Mouse (Mus musculus): ENCODE data around the gene Dusp6. TPM values are rescaled to one million over a fixed set of nuclear protein-coding genes. Genes with fewer than 3 reads are reported as not detected.

Gene Dusp6
- polyA plus RNA-seq, 1 experiment from 2014 or later: 34.1 TPM

DNA sequence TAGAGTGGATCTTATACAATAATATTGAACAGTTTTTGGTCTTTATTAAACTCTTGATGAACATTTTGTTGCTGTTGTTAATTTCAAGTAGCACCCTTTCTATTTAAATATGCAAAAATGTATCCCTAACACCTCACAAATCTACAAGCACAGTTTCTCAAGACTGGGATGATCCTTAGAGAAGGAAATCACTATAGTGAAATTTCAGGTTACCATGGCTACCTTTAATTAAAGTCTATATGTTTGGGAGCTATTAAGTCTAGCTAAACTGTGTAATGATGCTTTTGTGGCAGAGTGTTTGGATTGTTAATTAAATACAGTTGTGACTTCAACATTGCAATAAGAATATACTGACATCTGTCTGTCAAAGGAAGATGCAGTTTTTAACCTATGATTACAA, 54.0 kb downstream of the Dusp6 start:
- no peak for ATAC-seq
- H3K4me1 ChIP-seq (ENCODE audit: control insufficient read depth, insufficient read depth, low read length): no peaks in the 10 kb centered on the region

More for the DNA sequence above, 54.0 kb downstream of the Dusp6 start:
- H3K27ac ChIP-seq (ENCODE audit: low read depth, low read length): no peak overlapping the region
- H3K4me2 ChIP-seq (ENCODE audit: low read length): no peak overlapping the region
- H3K4me3 ChIP-seq (ENCODE audit: low read depth, low read length): no peak overlapping the region
- H3K27me3 ChIP-seq (replicated peaks; ENCODE audit: control insufficient read depth, insufficient read depth, low read length): no peaks in the 10 kb centered on the region
- no peaks in the 10 kb centered on the region for H3K9me3 ChIP-seq (replicated peaks; ENCODE audit: control insufficient read depth, low read length)
- DNase-seq (ENCODE audit: low spot score): peak; percentile 11
- H3K36me3 ChIP-seq (ENCODE audit: control insufficient read depth, insufficient read depth, low read length): no peaks in the 10 kb centered on the region
- no peak overlapping the region for H3K9ac ChIP-seq (ENCODE audit: low read length)

Other genes with a start within 250 kb of the Dusp6 start
- gene Poc1b, start 156.2 kb upstream of the Dusp6 start, polyA plus RNA-seq (2014; fragmentation: Nextera tagmentation; extraction: Ambion mirVana): 20.4 and 20.8 TPM in 2 replicates
- gene Galnt4, start 155.1 kb upstream of the Dusp6 start, polyA plus RNA-seq (2014; fragmentation: Nextera tagmentation; extraction: Ambion mirVana): 2.3 and 3.2 TPM in 2 replicates
- gene Phxr2, start 136.9 kb upstream of the Dusp6 start, polyA plus RNA-seq (2014; fragmentation: Nextera tagmentation; extraction: Ambion mirVana): not detected in 2 replicates